Mouse (Mus musculus) Muller cell, postnatal 12 days (primary cell): Measurements from ENCODE around the gene Dcaf7.

Experiments
- DNase-seq: peaks from one replicate; pipeline ENCODE4 v3.0.0-alpha.2; 2015; ENCODE audit errors: inconsistent ontology term

Gene Dcaf7

DNA sequence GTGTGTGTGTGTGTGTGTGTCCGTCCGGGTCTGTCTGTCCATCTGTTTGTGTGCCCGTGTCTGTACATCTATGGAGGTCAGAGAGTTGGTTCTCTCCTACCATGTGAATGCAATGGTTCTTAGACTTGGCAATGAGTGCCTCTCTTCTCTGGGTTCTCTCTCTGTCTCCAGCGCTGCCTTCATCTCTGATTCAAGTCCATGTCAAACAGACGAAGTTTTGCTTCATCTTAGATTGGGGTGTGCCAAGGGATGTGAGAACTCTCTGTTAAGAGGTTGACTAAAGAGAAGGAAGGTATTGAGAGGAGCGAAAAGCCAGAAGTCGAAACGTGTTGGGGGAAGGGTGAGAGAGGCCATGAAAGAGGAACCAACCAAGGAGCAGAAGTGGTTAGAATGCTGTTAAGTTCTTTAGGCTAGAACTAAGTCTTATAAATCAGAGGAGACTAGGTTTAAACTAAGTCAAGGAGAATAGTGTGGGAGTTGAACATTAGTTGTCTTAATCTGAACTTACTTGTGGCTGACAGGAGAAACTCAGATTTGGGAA is 69.4 kb downstream of the Dcaf7 start:
- no peak for DNase-seq
